Mouse (Mus musculus) skeletal muscle tissue, adult 2 months (tissue): ENCODE data around the gene Cplx2.

ENCODE experiments used
- DNase-seq: peaks from one replicate; pipeline ENCODE4 v3.0.0-alpha.2; 2012; ENCODE audit warnings: low read depth, low spot score

Cplx2 gene

DNA sequence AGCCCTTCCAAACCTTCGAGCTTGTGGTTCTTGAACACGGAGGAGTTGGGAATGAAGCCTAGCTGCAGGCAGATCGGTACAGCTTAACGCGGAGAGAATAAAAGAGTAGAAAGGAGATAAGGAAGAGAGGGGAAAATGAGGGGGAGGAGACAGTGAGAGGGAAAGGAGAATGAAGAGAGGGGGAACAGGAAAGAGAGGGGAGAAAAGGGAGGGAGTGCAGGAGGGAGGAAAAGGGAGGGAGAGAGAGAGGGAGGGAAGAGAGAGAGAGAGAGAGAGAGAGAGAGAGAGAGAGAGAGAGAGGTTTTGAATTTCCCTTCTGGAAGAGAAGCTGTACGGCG lies at the start of gene Cplx2:
TSS of gene Cplx2 (plus strand) at position 301 of the 338 bp plus-strand sequence.
- DNase-seq, result no peak

DNA sequence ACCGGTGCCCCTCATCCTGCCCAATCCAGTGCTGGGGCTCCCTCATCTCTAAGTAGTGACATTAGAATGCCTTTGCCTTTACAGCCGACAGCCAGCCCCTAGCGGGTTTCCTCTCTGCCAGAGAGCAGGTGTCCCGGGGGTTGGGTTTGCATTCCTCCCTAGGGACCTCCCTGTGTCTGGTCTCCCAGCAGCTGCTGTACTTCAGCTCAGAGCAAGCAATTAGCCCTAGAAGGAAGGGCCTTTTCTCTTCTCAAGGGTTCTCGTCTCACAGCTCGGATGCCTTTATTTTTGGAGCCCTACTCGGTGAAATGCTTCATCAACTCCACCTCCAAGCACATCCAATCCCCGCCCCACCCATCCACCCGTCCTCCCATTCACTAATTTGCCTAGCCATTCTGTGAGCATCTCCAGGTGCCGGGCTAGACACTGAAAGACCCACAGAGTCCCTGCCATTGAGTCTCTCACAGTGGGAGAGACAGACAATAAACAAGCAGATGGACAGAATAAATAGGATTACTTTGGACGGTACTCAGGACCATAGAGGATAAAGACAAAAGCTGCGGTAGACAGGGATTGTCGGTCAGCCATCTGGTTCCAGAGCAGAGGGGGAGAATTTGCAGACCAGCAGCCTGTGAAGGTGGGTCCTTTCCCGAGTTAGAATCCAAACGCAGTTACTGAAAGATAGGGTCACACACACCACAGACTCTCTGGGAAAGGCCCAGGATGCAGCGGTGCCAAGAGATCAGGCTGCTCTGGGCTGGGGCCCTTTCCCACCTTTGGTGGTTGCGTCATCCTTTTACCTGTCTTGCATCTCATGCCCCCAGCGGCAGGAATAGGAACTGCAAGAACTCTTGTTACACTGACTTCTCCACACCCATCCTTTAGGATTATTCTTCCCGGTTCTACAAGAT lies 48.5 kb upstream of the Cplx2 start:
- DNase-seq, result no peak

GRCm38 (mm10) chr13:54323307-54324165 lies 47.6 kb upstream of the Cplx2 start:
- no peak for DNase-seq

- DNase-seq, result no peak
Measured at GRCm38 (mm10) chr13:54324178-54324577, 47.0 kb upstream of the Cplx2 start.

GRCm38 (mm10) chr13:54325814-54326213 lies 45.3 kb upstream of the Cplx2 start:
- DNase-seq, result no peak

DNA sequence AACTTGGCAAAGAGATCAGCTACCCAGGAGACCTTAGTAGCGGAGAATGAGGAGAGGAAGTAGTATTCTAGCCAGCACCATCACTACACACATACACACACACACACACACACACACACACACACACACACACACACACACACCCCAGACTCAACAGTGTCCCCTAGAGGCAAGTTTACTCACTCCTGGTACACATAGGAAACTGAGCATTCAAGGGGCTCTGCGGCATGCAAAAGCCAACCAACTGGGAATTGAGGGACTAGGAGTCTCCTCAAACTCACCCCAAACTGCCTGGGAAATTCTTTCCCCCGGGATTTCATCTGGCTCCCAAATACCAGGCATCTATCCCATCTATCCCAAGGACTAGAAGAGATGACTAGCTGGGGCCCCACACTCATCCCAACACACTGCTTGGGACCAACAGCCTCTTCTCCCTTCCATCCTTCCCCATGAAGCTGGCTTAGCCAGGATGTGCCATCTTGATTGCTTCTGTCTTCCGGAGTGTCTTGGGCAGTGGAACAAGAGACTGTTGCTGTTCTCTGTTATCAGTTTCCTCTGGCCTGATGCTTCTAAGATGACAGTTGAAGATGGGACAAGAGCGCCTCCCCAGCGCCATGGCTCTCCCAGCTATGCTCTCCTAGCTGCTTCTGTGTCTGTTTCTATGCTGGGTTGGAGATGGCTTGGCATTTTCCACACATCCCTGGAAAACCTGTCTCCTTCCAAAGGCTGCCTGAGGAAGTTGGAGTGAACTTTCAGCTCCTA lies 44.3 kb upstream of the Cplx2 start:
- no peak for DNase-seq

DNA sequence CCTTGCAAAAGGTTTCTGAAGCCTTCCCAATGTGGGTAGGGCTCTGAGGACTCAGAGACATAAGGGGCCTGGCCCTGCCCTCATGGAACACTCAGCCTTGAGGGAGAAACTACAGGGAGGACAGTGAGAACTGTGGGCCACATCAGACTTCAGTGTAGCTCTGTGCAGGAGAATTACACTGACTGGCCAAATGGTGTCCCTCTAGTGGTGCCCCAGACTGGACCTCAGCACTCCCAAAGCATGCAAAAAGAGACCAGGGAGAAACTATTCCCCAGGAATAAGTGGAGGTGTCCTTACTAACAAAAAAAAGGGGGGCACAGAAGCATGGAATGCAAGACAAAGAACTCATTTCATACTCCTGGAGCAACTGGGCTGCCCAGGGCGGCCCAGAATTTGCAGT lies 43.1 kb upstream of the Cplx2 start:
- DNase-seq, result no peak

- DNase-seq, result no peak
Measured at GRCm38 (mm10) chr13:54328954-54329490, 42.1 kb upstream of the Cplx2 start.

DNA sequence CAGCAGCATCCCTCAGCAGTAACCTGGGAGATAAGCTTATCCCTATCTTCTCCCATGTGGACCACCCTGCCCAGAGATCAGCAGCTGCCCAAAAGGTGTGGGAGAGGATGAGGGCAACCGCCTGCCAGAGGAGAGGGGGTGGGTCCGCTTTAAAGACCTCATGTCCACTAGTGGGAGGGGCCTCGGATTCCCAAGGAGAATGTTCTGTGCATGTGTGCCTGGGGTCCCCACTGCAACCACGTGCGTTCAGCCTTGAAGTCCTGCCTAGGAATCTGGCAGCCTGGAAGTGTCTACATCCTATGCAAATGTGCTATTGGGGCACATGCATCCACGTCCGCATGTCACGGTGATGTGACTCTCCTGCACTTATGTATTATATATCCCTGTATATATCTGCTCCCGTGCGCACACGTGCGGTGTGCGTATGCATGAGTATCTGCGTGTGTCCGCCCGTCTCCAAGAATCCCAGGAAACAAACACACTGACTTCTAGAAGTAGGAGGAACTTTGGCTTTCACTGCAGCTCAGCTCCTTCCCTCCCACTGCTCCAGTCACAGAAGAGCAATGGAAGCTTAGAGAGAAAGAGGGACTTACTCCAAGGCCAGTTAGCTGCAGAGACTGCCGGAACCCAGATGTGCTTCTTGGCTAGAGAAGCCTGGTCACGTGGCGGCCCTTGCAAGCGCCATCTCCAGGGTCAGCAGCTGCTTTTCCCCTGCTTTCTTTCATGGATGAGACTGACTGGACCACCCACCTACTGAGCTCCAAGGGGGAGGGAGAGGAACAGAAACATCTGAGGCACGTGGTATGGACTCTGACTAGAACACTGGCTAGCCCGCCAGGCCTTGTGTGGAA lies 39.1 kb upstream of the Cplx2 start:
- peak; percentile 89 for DNase-seq

- no peak for DNase-seq
Measured at GRCm38 (mm10) chr13:54332921-54333477, 38.1 kb upstream of the Cplx2 start.

DNA sequence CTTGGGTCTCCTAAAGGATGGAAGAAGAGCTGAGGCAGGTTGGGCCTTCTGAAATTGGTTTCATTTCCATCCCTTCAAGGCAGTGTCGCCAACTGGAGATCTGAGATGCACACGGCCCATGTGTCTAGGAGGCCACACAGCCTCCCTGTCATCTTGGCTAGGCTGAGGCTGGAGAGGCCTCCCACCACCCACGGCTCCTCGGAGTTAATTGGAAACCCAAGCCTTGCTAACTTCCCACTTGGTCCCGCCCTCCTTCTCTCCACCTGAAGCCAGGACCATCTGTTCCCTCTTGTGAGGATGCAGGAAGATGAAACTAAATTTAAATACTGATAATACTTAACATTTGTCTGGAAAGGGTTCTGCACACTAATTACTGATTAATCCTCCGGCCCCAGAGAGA lies 34.1 kb upstream of the Cplx2 start:
- DNase-seq, result no peak

- DNase-seq, result peak; percentile 9
Measured at GRCm38 (mm10) chr13:54337541-54337940, 33.6 kb upstream of the Cplx2 start.

- no peak for DNase-seq
Measured at GRCm38 (mm10) chr13:54338815-54339214, 32.3 kb upstream of the Cplx2 start.

DNA sequence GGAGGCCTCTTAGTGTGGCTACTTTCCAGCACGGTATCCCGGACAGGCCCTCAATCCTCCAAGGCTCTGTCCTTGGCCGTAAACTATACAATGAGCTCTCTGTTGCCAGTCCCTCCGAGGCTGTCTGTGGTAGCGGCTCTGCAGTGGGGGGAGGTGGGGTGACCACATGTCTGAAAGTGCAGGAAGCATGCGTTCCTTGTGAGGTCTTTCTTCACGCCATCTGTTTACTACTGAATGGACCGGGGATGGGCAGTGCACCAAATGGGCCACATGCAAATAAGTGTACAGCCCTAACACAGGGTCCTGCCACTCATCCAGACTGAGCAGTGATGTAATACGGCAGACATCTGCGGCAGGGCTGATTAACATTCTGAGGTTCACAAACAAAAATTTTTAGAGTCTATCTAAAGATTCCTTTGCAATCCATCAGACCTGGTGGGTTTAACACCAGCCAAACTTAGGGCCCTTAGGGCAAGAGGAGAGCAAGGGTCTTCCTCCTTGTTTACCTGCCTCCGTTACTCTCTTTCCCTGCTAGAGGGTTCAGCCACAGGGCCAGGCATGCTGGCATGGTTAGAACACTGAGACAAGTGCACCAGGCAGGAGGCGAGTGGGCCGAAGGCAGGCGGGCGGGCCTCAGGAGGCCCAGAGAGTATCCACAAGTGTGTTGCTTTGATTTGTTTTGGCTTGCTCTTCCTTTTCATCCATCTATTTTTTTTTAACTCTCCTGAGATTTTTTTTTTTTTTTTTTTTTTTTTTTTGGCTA lies 25.1 kb upstream of the Cplx2 start:
- DNase-seq, result no peak

- DNase-seq, result no peak
Measured at GRCm38 (mm10) chr13:54348011-54348410, 23.1 kb upstream of the Cplx2 start.

DNA sequence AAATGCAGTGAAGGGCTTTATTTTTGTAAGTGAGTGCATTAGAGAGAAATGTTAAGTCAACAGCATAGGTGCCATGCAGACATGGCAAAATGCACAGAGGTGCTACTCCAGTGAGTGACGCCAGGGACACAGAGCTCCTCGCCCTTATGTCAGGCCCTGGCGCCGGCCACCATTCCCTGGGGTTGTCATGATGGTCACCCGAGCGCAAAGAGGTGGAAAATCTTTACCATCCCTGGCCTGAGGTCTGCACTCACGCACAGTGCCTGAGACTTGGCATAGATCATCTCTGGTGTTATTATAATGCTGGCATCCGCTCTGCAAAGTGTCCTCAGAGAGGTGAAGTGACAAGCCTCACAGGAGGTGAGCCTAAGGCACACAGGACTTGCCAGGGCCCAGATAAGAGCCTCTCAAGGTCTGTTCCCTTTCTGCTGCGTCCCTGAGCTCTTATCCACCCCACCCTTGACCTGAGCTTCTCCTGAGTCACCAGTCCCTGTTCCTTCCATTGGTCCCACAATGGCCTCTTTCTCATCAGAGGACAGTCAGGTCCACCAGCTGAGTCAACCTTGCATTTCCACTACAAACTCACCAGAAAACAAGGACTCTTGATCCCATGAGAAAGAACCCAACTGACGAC lies 21.9 kb upstream of the Cplx2 start:
- no peak for DNase-seq

DNA sequence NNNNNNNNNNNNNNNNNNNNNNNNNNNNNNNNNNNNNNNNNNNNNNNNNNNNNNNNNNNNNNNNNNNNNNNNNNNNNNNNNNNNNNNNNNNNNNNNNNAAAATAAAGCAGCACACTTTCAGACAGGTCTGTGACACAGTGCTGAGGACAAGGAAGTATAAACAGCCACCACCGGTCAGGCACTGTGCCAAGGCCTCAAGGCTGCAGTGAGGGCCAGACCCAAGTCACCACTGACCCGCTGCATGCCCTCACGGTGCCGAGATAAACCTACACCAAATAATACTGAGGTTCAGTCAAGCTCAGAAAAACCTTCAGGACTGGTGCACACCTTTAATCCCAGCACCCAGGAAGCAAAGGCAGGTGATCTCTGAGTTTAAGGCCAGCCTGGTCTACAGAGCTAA lies 13.7 kb upstream of the Cplx2 start:
- DNase-seq, result no peak

DNA sequence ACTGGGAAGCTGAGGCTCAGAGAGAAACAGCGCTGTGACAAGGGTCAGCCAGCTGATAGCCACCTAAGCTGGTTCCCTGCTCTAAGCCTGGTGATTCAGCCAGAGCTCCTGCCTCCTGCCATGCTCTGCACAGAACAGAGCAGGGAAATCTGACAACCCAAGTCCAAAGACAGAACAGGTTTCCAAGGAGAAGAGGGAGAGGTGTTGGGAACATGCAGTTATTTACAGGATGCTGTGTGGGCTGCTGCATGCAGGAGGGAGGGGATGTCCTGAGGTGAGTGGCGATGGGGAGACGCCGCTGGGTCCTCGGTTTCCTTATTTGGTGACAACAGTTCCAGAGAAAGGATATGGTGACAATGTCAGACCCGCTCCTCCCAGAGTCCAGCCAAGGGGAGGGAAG lies 12.0 kb upstream of the Cplx2 start:
- DNase-seq, result no peak

DNA sequence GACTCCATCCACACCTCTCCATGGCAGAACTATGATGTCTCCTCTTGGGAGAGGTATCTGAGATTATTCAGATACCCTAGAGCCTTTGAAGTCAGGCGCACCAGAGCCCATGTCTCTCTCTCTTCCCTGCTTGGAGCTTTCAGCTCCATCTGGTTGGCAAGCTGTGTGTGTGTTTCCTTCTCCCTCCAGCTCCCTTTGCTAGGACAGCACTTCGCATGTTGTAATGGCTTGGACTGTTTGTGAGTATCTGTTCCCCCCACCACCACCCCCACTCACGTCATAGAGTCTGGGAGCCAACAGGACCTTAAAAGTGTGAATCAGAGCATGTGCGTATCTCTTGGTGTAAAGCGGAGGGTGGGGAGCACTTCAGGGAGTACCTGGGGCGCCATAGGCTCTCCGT lies 6.5 kb upstream of the Cplx2 start:
- no peak for DNase-seq
